Comparison of ENCODE assay signal across 15 mouse cellular contexts in genomic region chr2:166434554-166434953, GRCm38 (mm10).
DNase-seq lines count a peak whose midpoint lies in the region; ATAC-seq and TF ChIP-seq lines count a peak whose summit lies in the region.
"Had no signal": no experiment of that assay in that cellular context is flagged by ENCODE, and none has a peak within 500 bp of the region (broad histone marks: within the 10 kb centered on the region; RNA-seq: fewer than 3 reads in every experiment).

No protein-coding gene starts in this region.

- no peak overlapping the region for H3K9ac ChIP-seq in midbrain, postnatal 0 days (replicated peaks; ENCODE audit: low read length, poor library complexity, severe bottlenecking)
- 0 out of 2 replicates have a peak overlapping the region, but pooled peaks have one; percentile 27 for H3K9ac ChIP-seq in limb, embryonic 12.5 days (replicated peaks)
- no peak overlapping the region for H3K9ac ChIP-seq in stomach, embryonic 16.5 days (ENCODE audit: low read length)
- H3K9ac ChIP-seq: forebrain, postnatal 0 days; hindbrain, embryonic 12.5 days; liver, embryonic 14.5 days had no signal

- peaks cover 50% of the 10 kb centered on the region for H3K4me1 ChIP-seq in heart, embryonic 10.5 days
- H3K4me1 ChIP-seq in midbrain, embryonic 10.5 days: peaks cover 52% of the 10 kb centered on the region
- H3K4me1 ChIP-seq in midbrain, postnatal 0 days (ENCODE audit: insufficient read depth, low read length): peaks cover 5% of the 10 kb centered on the region; the same call in 1 of the 2 replicates
- H3K4me1 ChIP-seq in limb, embryonic 12.5 days (replicated peaks): peaks cover 24% of the 10 kb centered on the region
- H3K4me1 ChIP-seq in stomach, embryonic 16.5 days (ENCODE audit: control insufficient read depth, insufficient read depth, low read length): peaks cover 20% of the 10 kb centered on the region
- H3K4me1 ChIP-seq in forebrain, embryonic 10.5 days: peaks cover 44% of the 10 kb centered on the region

- no peak overlapping the region for H3K4me3 ChIP-seq in heart, embryonic 10.5 days
- H3K4me3 ChIP-seq in midbrain, embryonic 10.5 days: no peak overlapping the region
- no peak overlapping the region for H3K4me3 ChIP-seq in midbrain, postnatal 0 days (ENCODE audit: low read depth, low read length)
- no peak overlapping the region for H3K4me3 ChIP-seq in limb, embryonic 12.5 days (replicated peaks)
- no peak overlapping the region for H3K4me3 ChIP-seq in stomach, embryonic 16.5 days (replicated peaks; ENCODE audit: low read length)
- no peak overlapping the region for H3K4me3 ChIP-seq in forebrain, embryonic 10.5 days
- H3K4me3 ChIP-seq: hindbrain, embryonic 12.5 days had no signal

- no peak overlapping the region for H3K4me2 ChIP-seq in midbrain, postnatal 0 days (ENCODE audit: low read depth, low read length, poor library complexity, severe bottlenecking)
- no peak overlapping the region for H3K4me2 ChIP-seq in limb, embryonic 12.5 days
- H3K4me2 ChIP-seq in stomach, embryonic 16.5 days (ENCODE audit: low read depth, low read length): no peak overlapping the region
- H3K4me2 ChIP-seq: hindbrain, embryonic 12.5 days had no signal

- 50% methylated on average over 8 of the region's 8 CpGs for WGBS in heart, embryonic 10.5 days
- 68% methylated on average over 8 of the region's 8 CpGs for whole genome bisulfite sequencing in midbrain, embryonic 10.5 days
- WGBS in midbrain, postnatal 0 days: 31% methylated on average over 8 of the region's 8 CpGs
- WGBS in limb, embryonic 12.5 days: 19% methylated on average over 8 of the region's 8 CpGs
- 31% methylated on average over 8 of the region's 8 CpGs for WGBS in stomach, embryonic 16.5 days
- 76% methylated on average over 8 of the region's 8 CpGs for WGBS in forebrain, embryonic 10.5 days

- no peak for TF ChIP-seq CTCF in midbrain, postnatal 0 days (IDR thresholded peaks at IDR 0.05)

- ATAC-seq in midbrain, postnatal 0 days (ENCODE audit: low FRiP score): no peak
- no peak for ATAC-seq in limb, embryonic 12.5 days (ENCODE audit: insufficient number of reproducible peaks, insufficient read depth, low FRiP score, low TSS enrichment, low read depth)
- no peak for ATAC-seq in stomach, embryonic 16.5 days (ENCODE audit: insufficient read depth, low FRiP score)

- H3K9me3 ChIP-seq in heart, embryonic 10.5 days: no peaks in the 10 kb centered on the region
- H3K9me3 ChIP-seq in midbrain, embryonic 10.5 days (replicated peaks): no peaks in the 10 kb centered on the region
- H3K9me3 ChIP-seq in midbrain, postnatal 0 days (ENCODE audit: low read length): no peaks in the 10 kb centered on the region
- no peaks in the 10 kb centered on the region for H3K9me3 ChIP-seq in limb, embryonic 12.5 days
- H3K9me3 ChIP-seq in stomach, embryonic 16.5 days (replicated peaks; ENCODE audit: control insufficient read depth, low read length): no peaks in the 10 kb centered on the region
- no peaks in the 10 kb centered on the region for H3K9me3 ChIP-seq in forebrain, embryonic 10.5 days
- H3K9me3 ChIP-seq: hindbrain, embryonic 12.5 days had no signal

- DNase-seq in heart, embryonic 10.5 days (ENCODE audit: low spot score): no peak
- DNase-seq in heart, adult 9 months (ENCODE audit: low spot score in 2 of 2): no peak
- no peak for DNase-seq in midbrain, embryonic 10.5 days (ENCODE audit: low spot score)
- DNase-seq in midbrain, postnatal 0 days (ENCODE audit: low spot score): no peak
- no peak for DNase-seq in urinary bladder, adult 2 months (ENCODE audit: low spot score)
- no peak for DNase-seq in forebrain, embryonic 10.5 days (ENCODE audit: extremely low spot score, low spot score)
- DNase-seq: cerebellum, adult 8-10 months; forebrain, postnatal 0 days; gastrocnemius, postnatal 36 days; lung, postnatal 36 days had no signal

- H3K27ac ChIP-seq in heart, embryonic 10.5 days: peak overlapping the region; percentile 83
- peak overlapping the region; percentile 64 for H3K27ac ChIP-seq in midbrain, embryonic 10.5 days (replicated peaks)
- H3K27ac ChIP-seq in midbrain, postnatal 0 days (ENCODE audit: low read depth, low read length): no peak overlapping the region
- H3K27ac ChIP-seq in limb, embryonic 12.5 days: peak overlapping the region; percentile 70; the same call in 1 of the 2 replicates
- H3K27ac ChIP-seq in stomach, embryonic 16.5 days (ENCODE audit: low read length): peak overlapping the region; percentile 85
- no peak overlapping the region for H3K27ac ChIP-seq in forebrain, embryonic 10.5 days
- H3K27ac ChIP-seq: hindbrain, embryonic 12.5 days; liver, embryonic 14.5 days had no signal

- no peaks in the 10 kb centered on the region for H3K36me3 ChIP-seq in heart, embryonic 10.5 days
- no peaks in the 10 kb centered on the region for H3K36me3 ChIP-seq in midbrain, embryonic 10.5 days
- H3K36me3 ChIP-seq in midbrain, postnatal 0 days (ENCODE audit: insufficient read depth, low read length): no peaks in the 10 kb centered on the region
- no peaks in the 10 kb centered on the region for H3K36me3 ChIP-seq in limb, embryonic 12.5 days
- H3K36me3 ChIP-seq in stomach, embryonic 16.5 days (ENCODE audit: control insufficient read depth, insufficient read depth, low read length): no peaks in the 10 kb centered on the region
- H3K36me3 ChIP-seq in forebrain, embryonic 10.5 days (replicated peaks): no peaks in the 10 kb centered on the region
- H3K36me3 ChIP-seq: G1E; hindbrain, embryonic 12.5 days had no signal

- H3K27me3 ChIP-seq in heart, embryonic 10.5 days (ENCODE audit: insufficient read depth, poor library complexity, severe bottlenecking): no peaks in the 10 kb centered on the region
- peaks cover 31% of the 10 kb centered on the region; the same call in 1 of the 2 replicates for H3K27me3 ChIP-seq in midbrain, embryonic 10.5 days (ENCODE audit: low read depth, poor library complexity, severe bottlenecking)
- no peaks in the 10 kb centered on the region for H3K27me3 ChIP-seq in midbrain, postnatal 0 days (ENCODE audit: insufficient read depth, low read length)
- no peaks in the 10 kb centered on the region for H3K27me3 ChIP-seq in limb, embryonic 12.5 days
- no peaks in the 10 kb centered on the region for H3K27me3 ChIP-seq in stomach, embryonic 16.5 days (ENCODE audit: control insufficient read depth, insufficient read depth, low read length)
- H3K27me3 ChIP-seq in forebrain, embryonic 10.5 days (ENCODE audit: poor library complexity, severe bottlenecking): peaks cover 16% of the 10 kb centered on the region

Comparison
In these comparisons a context has a peak if more than half of its experiments do, and no peak if none do; other contexts are left out.
1. H3K27ac ChIP-seq: peak in heart, embryonic 10.5 days (single experiment), midbrain, embryonic 10.5 days (single experiment), limb, embryonic 12.5 days (single experiment) and stomach, embryonic 16.5 days (single experiment); none in midbrain, postnatal 0 days (single experiment) and forebrain, embryonic 10.5 days (single experiment).